Mouse (Mus musculus): ENCODE measurements around the gene Cdk5rap3.
A peak's percentile ranks its signal among the peaks of the same experiment; 100 is the strongest.

Gene Cdk5rap3

GRCm38 (mm10) chr11:96916044-96916884 lies at the start of gene Cdk5rap3:
Gene Cdk5rap3, minus strand, starts transcription at chr11:96916496.
- DNase-seq, result peak; percentile 99

GRCm38 (mm10) chr11:96963580-96963979 lies 47.3 kb upstream of the Cdk5rap3 start:
- peak; percentile 89 for DNase-seq

GRCm38 (mm10) chr11:96957061-96957805 lies 40.9 kb upstream of the Cdk5rap3 start:
- DNase-seq, result no peak

- no peak for DNase-seq
These were observed 39.9 kb upstream of the Cdk5rap3 start for GRCm38 (mm10) chr11:96956009-96956724.

GRCm38 (mm10) chr11:96955094-96955493 lies 38.8 kb upstream of the Cdk5rap3 start:
- DNase-seq, result no peak

GRCm38 (mm10) chr11:96952896-96953295 lies 36.6 kb upstream of the Cdk5rap3 start:
- no peak for DNase-seq

GRCm38 (mm10) chr11:96952426-96952825 lies 36.1 kb upstream of the Cdk5rap3 start:
- no peak for DNase-seq

- DNase-seq, result no peak
These were observed 34.5 kb upstream of the Cdk5rap3 start for GRCm38 (mm10) chr11:96950767-96951166.

GRCm38 (mm10) chr11:96947849-96948248 lies 31.6 kb upstream of the Cdk5rap3 start:
- no peak for DNase-seq

GRCm38 (mm10) chr11:96946498-96946897 lies 30.2 kb upstream of the Cdk5rap3 start:
- no peak for DNase-seq

- DNase-seq, result no peak
These were observed 28.7 kb upstream of the Cdk5rap3 start for GRCm38 (mm10) chr11:96944844-96945580.

GRCm38 (mm10) chr11:96943746-96944304 lies 27.5 kb upstream of the Cdk5rap3 start, which contains the start of gene Pnpo:
Gene Pnpo, minus strand, starts transcription at chr11:96943986.
- DNase-seq, result peak; percentile 96

GRCm38 (mm10) chr11:96941989-96942590 lies 25.8 kb upstream of the Cdk5rap3 start:
- DNase-seq, result no peak

- no peak for DNase-seq
These were observed 24.5 kb upstream of the Cdk5rap3 start for GRCm38 (mm10) chr11:96940578-96941465.

GRCm38 (mm10) chr11:96938426-96938800 lies 22.1 kb upstream of the Cdk5rap3 start:
- no peak for DNase-seq

- no peak for DNase-seq
These were observed 21.5 kb upstream of the Cdk5rap3 start for GRCm38 (mm10) chr11:96937549-96938425.

- no peak for DNase-seq
These were observed 19.8 kb upstream of the Cdk5rap3 start for GRCm38 (mm10) chr11:96935872-96936650.

GRCm38 (mm10) chr11:96934921-96935356 lies 18.6 kb upstream of the Cdk5rap3 start:
- DNase-seq, result peak; percentile 9

Data from cerebellum, adult 9-11 months (tissue).